Mouse (Mus musculus): ENCODE measurements at regions not wholly inside any gene's neighbourhood (a gene's known extent, or its start where the extent isn't known, plus 50 kb on each side); places are given as distances from the start of the nearest gene placed in this dataset.
A peak's percentile ranks its signal among the peaks of the same experiment; 100 is the strongest.
"Not testable (repeated sequence)": the region's sequence is repeated elsewhere in the genome, so short reads cannot be mapped to it uniquely, and the experiment has no call there.

DNA sequence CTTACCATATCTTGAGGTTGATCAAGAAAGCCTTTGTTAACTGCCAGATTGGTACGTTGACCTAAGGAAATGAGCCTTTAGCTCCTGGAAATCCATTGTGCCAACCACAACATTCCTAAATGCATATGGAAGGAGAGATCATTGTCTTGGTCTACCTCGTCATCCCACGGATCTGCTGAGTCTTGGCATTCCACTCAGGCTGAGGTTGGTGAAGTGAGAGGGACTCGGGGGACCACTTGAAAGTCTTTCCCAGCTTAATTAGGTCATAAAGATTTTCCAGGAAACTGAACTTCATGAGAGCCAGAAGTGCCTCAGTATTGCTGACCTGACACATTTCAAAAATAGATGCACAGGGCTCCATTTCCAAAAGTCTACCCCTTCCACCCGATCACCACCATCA, 112.5 kb upstream of the Emcn start:
- DNase-seq = no peak

DNA sequence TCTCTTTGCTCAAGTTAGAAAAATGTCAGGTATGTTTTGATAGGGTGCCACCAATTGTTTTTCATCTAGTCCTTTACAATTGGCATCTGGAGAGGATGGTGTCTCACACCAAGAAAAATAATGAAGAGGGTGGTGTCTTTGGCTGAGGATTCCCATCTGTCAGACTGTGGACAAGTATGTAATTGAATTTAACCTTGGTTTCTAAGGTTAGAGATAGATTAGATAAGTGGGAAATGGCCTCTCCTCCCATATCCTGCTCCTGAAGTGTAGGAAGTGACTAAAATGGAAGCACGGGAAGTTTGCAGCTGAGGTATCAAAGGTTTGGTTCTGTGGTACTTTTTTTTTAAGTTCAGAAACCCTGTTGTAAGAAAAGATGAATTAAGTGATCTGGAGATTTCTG, 98.0 kb upstream of the Emcn start:
- no peak for DNase-seq

DNA sequence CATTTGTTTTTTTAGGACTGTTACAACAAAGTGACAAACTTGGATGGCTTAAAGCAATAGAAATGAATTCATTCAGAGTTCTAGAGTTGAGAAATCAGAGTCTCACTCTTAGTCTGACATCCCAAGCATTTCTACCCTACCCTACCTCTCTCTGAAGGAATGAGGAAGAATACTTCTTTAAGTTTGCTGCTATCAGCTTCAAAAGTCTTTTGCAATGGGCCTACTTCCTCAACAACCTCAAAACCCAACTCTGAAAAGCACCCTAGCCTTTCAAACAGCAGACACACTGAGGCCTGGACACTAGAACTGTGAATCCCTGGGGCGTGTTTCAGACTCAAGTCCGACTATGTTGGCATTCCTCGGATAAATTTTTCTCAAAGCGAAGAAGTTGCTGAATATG, 77.0 kb upstream of the Emcn start:
- DNase-seq = no peak

DNA sequence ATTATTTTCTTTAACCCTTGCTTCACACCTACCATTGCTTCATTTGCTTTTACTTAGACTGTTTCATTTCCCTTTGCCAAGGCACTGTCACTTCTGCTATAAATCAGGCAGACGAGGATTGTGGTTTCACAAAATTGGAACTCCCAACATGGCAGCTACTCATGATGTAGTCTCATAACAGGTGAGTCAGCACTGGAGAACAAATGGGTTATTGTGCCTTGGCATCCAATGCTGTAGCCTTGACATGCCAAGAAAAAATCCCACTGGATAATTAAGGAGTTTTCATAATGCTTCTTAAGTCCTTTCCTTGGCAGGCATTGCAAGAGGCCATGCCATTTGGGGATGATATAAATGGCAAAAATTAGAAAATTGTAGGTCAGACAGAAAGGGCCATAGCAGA, 73.1 kb upstream of the Emcn start:
- DNase-seq = no peak

DNA sequence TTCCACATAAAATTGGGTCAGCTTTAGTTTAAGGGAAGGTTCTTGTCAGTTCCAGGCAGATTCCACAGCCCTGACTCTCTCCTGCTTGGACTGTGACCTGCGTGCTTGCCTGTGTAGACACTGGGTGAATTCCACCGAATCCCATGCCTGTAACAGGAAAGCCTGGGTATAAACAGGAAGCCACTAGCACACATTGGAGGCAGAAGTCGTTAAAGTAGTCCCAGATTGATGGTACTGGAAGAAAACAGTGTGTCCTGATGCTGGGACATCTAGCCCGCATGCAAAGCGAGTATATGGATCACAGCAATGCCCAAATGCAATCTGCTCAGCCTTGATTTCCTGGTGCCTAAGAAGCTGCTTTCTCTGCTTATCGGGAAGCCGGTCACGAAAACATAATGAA, 65.4 kb upstream of the Emcn start:
- peak; percentile 37 for DNase-seq

DNA sequence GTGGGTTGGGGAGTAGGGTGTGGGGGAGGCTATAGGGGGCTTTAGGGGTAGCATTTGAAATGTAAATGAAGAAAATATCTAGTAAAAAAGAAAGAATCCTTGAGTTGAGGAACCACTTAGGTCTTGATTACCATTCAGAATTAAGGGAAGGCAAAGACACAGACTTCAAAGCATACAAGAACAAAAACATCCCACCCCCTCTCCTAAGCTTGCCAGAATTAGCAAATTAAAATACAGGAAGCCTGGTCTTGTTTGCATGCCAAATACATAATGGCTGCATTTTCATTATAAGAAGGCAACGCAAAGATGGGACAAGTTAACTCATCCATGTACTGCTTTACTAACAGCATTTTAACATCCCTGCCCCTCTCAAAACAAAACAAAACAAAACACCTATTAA, 61.6 kb upstream of the Emcn start:
- DNase-seq = no peak

DNA sequence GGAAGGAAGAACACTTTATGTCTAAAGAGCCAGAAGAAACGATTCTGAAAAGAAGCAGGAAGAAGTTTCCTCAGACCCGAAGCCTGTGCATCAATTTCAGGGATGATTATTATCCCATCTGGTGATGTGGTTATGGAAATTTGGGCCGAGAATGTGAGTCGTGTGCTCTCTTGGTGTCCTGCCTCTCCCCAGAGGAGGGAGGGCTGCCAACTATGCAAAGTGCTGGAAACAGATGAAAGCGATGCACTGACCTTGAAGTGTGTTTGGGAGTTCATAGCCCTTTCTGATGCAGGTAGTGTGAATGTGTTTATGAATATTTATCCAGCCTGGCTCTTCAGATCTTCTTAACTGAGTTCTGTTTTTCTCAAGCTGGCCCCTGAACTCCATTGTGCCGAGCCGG, 59.8 kb upstream of the Emcn start:
- DNase-seq = no peak

DNA sequence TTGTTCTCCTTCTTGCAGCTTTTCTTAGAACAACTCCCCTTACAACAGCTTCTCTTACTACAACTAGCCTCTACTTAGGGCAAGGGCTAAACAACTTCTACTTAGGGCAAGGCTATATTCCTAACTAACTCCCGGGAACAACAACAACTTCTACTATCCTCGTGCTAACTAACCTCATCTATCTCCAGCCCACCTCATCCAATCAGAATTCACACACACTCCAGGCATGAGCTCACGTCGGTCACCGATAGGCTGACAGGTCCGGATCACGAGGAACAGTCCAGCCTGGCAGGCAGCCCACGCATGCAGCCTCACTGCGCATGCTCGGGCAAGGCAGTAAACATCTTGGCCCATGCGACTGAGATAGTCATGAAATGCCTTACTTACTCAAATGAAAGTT, 53.3 kb upstream of the Emcn start:
- DNase-seq = not testable (repeated sequence)

DNA sequence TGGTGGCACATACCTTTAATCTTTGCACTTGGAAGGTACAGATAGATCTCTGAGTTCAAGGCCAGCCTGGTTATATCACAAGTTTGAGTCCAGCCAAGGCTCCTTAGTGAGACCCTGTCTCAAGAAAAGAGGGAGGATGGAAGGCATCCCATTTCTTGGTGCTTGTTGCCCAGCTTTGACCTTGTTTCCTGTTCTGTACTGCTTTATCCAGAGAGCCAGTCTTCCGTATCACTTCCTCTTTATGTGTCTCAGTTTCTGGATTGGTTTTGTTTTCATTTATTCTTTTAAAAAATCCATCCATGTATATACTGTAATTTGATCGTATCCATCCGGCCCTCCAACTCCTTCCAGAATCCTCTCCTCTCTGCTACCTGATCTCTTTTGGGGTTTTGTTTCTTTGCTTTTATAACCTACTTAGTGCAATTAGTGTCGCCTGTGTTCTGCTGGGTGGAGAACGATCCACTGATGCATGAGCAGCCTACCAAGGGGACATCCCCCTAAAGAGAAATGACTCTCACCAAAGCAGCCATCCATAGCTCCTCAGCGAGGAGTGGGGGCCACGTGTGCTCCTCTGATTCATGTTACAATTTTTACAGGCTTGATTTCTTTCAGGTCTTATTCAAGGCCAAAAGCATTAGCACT, 52.4 kb upstream of the Emcn start:
- no peak for DNase-seq

DNA sequence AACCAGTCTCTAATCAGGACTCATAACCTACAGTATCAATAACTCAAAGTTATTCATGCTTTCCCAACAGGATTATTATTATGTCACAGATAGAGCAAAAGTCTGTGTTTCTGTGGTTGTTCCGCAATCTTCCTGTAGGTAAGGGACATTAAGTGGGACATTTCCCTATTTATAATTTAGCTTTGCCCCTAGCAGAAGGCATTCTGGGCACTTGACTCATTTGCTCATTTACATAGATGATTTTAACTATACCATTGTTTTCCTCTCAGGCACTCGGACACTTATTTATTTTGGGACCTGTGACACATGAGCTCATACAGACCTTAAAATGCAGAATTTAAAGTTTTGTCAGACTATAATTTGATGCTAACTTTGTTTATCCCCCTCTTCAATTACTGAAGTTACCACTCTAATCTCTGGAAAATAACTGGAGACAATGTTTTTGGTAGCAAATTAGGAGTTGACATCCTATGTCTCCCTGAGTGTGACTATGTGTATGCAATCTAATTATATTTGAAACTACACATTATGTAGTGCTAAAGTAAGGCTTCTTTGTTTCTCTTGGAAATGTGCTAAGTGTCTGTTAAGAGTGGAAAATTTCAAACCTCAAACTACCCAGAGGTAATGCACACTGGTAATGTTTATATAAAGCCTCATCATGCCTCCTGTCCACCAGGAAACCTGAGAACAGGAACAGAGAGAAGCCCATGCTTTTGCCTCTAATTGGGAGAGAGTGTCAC, 51.8 kb upstream of the Emcn start:
- DNase-seq = no peak

DNA sequence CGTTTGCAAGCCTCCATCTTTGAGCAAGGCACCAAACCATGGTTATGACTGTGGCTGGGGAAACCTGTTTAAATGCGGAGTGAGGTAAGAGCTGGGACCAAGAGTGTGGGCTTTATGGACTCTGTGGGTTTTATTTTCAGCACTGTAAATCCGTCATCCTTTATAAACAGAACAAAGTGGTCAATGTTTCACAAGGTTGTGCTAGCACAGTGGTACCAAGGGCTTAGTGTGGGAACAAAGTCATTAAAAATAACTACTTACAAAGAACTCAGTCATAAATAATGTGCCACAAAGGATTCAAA, 51.2 kb upstream of the Emcn start:
- DNase-seq = no peak

Measured in lung, postnatal 14 days (tissue).